1 mouse cellular context compared by ENCODE assay signal in genomic region chr6:88469878-88470277, GRCm38 (mm10).
TF ChIP-seq lines count a peak whose summit lies in the region.

No protein-coding gene starts in this region.

TF ChIP-seq in CH12.LX, 34 proteins besides CTCF, POLR2A, EP300 and RAD21 (continued from another document):
- TF ChIP-seq MEF2A (IDR thresholded peaks at IDR 0.05; ENCODE audit: borderline replicate concordance, low read depth, low read length) (no peak), ZNF384 (IDR thresholded peaks at IDR 0.05; ENCODE audit: low read depth, low read length) (no peak), ZC3H11A (IDR thresholded peaks at IDR 0.05; ENCODE audit: low read depth, low read length) (no peak)
